Mouse (Mus musculus) lung, postnatal 0 days (tissue): ENCODE measurements around the gene Thap4.

Experiments used
- CTCF ChIP-seq: IDR thresholded peaks from 2 replicates; pipeline ENCODE4 v1.5.1; 2016; ENCODE audit warnings: antibody characterized with exemption, mild to moderate bottlenecking
- EP300 ChIP-seq: IDR thresholded peaks from 2 replicates; pipeline ENCODE4 v1.6.1; 2016; ENCODE audit warnings: antibody characterized with exemption, mild to moderate bottlenecking, control low read depth

- TF ChIP-seq CTCF (no peak), EP300 (no peak)
Measured at GRCm38 (mm10) chr1:93735859-93736258, 18.8 kb downstream of the Thap4 start.
